ENCODE assay signal across 15 mouse cellular contexts in genomic region chr7:121084840-121085453, GRCm38 (mm10). TPM values are rescaled to one million over a fixed set of nuclear protein-coding genes. Genes with fewer than 3 reads are reported as not detected.
DNase-seq lines count a peak whose midpoint lies in the region; ATAC-seq and TF ChIP-seq lines count a peak whose summit lies in the region.
"Had no signal": no experiment of that assay in that cellular context is flagged by ENCODE, and none has a peak within 500 bp of the region (broad histone marks: within the 10 kb centered on the region; RNA-seq: fewer than 3 reads in every experiment).

No protein-coding gene starts in this region.

- WGBS in heart, embryonic 12.5 days: 51% methylated on average over 8 of the region's 8 CpGs
- 72% methylated on average over 8 of the region's 8 CpGs for WGBS in midbrain, postnatal 0 days
- whole genome bisulfite sequencing in midbrain, embryonic 11.5 days: 78% methylated on average over 8 of the region's 8 CpGs
- 26% methylated on average over 8 of the region's 8 CpGs for WGBS in forebrain, postnatal 0 days

- H3K9ac ChIP-seq in heart, embryonic 12.5 days: no peak overlapping the region
- no peak overlapping the region for H3K9ac ChIP-seq in midbrain, postnatal 0 days (replicated peaks; ENCODE audit: low read length, poor library complexity, severe bottlenecking)
- H3K9ac ChIP-seq in midbrain, embryonic 11.5 days (ENCODE audit: low read length): no peak overlapping the region
- H3K9ac ChIP-seq in forebrain, postnatal 0 days: no peak overlapping the region
- H3K9ac ChIP-seq: limb, embryonic 12.5 days had no signal

- no peak overlapping the region for H3K4me3 ChIP-seq in heart, embryonic 12.5 days
- H3K4me3 ChIP-seq in midbrain, postnatal 0 days (ENCODE audit: low read depth, low read length): no peak overlapping the region
- H3K4me3 ChIP-seq in midbrain, embryonic 11.5 days (ENCODE audit: low read depth, low read length): no peak overlapping the region
- no peak overlapping the region for H3K4me3 ChIP-seq in forebrain, postnatal 0 days (ENCODE audit: low read depth, low read length)
- H3K4me3 ChIP-seq: limb, embryonic 12.5 days; midbrain, embryonic 10.5 days had no signal

- no peak for DNase-seq in heart, adult 8-10 months (ENCODE audit: low spot score)
- DNase-seq in midbrain, postnatal 0 days (ENCODE audit: low spot score): peak; percentile 31
- no peak for DNase-seq in midbrain, embryonic 11.5 days (ENCODE audit: low spot score, missing footprints)
- DNase-seq in forebrain, postnatal 0 days: no peak
- DNase-seq in adipocyte (ENCODE audit: low spot score): no peak
- DNase-seq in spleen, adult 12 weeks (ENCODE audit: low spot score): no peak
- DNase-seq: cerebellum, adult 9-10 months; kidney, adult 8-10 months; kidney, postnatal 36 days; right cerebral cortex, postnatal 14 days; thymus, adult 18-20 months had no signal

- H3K27me3 ChIP-seq in heart, embryonic 12.5 days (replicated peaks): no peaks in the 10 kb centered on the region
- no peaks in the 10 kb centered on the region for H3K27me3 ChIP-seq in midbrain, postnatal 0 days (ENCODE audit: insufficient read depth, low read length)
- H3K27me3 ChIP-seq in midbrain, embryonic 11.5 days (ENCODE audit: control insufficient read depth, insufficient read depth, low read length): no peaks in the 10 kb centered on the region
- no peaks in the 10 kb centered on the region for H3K27me3 ChIP-seq in forebrain, postnatal 0 days (ENCODE audit: insufficient read depth, low read length)
- H3K27me3 ChIP-seq: limb, embryonic 12.5 days had no signal

- H3K9me3 ChIP-seq in heart, embryonic 12.5 days (replicated peaks): peaks cover 4% of the 10 kb centered on the region; the same call in 1 of the 2 replicates
- H3K9me3 ChIP-seq in midbrain, postnatal 0 days (ENCODE audit: low read length): no peaks in the 10 kb centered on the region
- H3K9me3 ChIP-seq in midbrain, embryonic 11.5 days (ENCODE audit: control insufficient read depth, low read length): no peaks in the 10 kb centered on the region
- no peaks in the 10 kb centered on the region for H3K9me3 ChIP-seq in forebrain, postnatal 0 days (ENCODE audit: low read length)
- H3K9me3 ChIP-seq: midbrain, embryonic 10.5 days had no signal

- H3K36me3 ChIP-seq in heart, embryonic 12.5 days: peaks cover 6% of the 10 kb centered on the region; the same call in 1 of the 2 replicates
- no peaks in the 10 kb centered on the region for H3K36me3 ChIP-seq in midbrain, postnatal 0 days (ENCODE audit: insufficient read depth, low read length)
- no peaks in the 10 kb centered on the region for H3K36me3 ChIP-seq in midbrain, embryonic 11.5 days (ENCODE audit: control insufficient read depth, insufficient read depth, low read length)
- no peaks in the 10 kb centered on the region for H3K36me3 ChIP-seq in forebrain, postnatal 0 days (ENCODE audit: insufficient read depth)

- TF ChIP-seq CTCF in midbrain, postnatal 0 days (IDR thresholded peaks at IDR 0.05): no peak
- TF ChIP-seq CTCF in forebrain, postnatal 0 days (IDR thresholded peaks at IDR 0.05; ENCODE audit: low read depth): no peak

- ATAC-seq in heart, embryonic 12.5 days (ENCODE audit: insufficient number of reproducible peaks, low FRiP score): no peak
- no peak for ATAC-seq in midbrain, postnatal 0 days (ENCODE audit: low FRiP score)
- ATAC-seq in midbrain, embryonic 11.5 days (ENCODE audit: low FRiP score): no peak
- ATAC-seq in forebrain, postnatal 0 days: peak; percentile 50

- H3K4me2 ChIP-seq in heart, embryonic 12.5 days: peak overlapping the region; percentile 6; the same call in 1 of the 2 replicates
- H3K4me2 ChIP-seq in midbrain, postnatal 0 days (ENCODE audit: low read depth, low read length, poor library complexity, severe bottlenecking): no peak overlapping the region
- H3K4me2 ChIP-seq in midbrain, embryonic 11.5 days: no peak overlapping the region
- no peak overlapping the region for H3K4me2 ChIP-seq in forebrain, postnatal 0 days (ENCODE audit: low read depth)
- H3K4me2 ChIP-seq: limb, embryonic 12.5 days had no signal

- H3K27ac ChIP-seq in heart, embryonic 12.5 days (ENCODE audit: poor library complexity, severe bottlenecking): peak overlapping the region; percentile 36; the same call in 1 of the 2 replicates
- no peak overlapping the region for H3K27ac ChIP-seq in midbrain, postnatal 0 days (ENCODE audit: low read depth, low read length)
- no peak overlapping the region for H3K27ac ChIP-seq in midbrain, embryonic 11.5 days (ENCODE audit: low read depth, low read length)
- no peak overlapping the region for H3K27ac ChIP-seq in forebrain, postnatal 0 days (ENCODE audit: low read depth, low read length)
- H3K27ac ChIP-seq: midbrain, embryonic 10.5 days had no signal

- peaks cover 25% of the 10 kb centered on the region for H3K4me1 ChIP-seq in heart, embryonic 12.5 days (replicated peaks)
- H3K4me1 ChIP-seq in midbrain, postnatal 0 days (ENCODE audit: insufficient read depth, low read length): 0 out of 2 replicates have a peak, but pooled peaks cover 4% of the 10 kb centered on the region
- no peaks in the 10 kb centered on the region for H3K4me1 ChIP-seq in midbrain, embryonic 11.5 days (ENCODE audit: control insufficient read depth, insufficient read depth, low read length)
- no peaks in the 10 kb centered on the region for H3K4me1 ChIP-seq in forebrain, postnatal 0 days (ENCODE audit: insufficient read depth)

RNA-seq across cellular contexts. Expression of gene Otoa, which starts 3.5 kb away (rescaled TPM):
- polyA plus RNA-seq in heart, embryonic 12.5 days (2016; fragmentation: Nextera tagmentation; extraction: Ambion mirVana): 0.26 TPM in 1 of 2 replicates, not detected in the other
- under 1 TPM; 0.06 to 0.19 (median 0.06) TPM for total RNA-seq in heart, adult 8-10 months (2022)
- total RNA-seq in midbrain, postnatal 0 days (2014; rRNA removed): 0.47 TPM in 1 of 2 replicates, not detected in the other
- 0.23 and 0.42 TPM in 2 replicates for polyA plus RNA-seq in midbrain, postnatal 0 days (2015; fragmentation: Nextera tagmentation; extraction: Ambion mirVana)
- 0.06 and 0.14 TPM in 2 replicates for polyA plus RNA-seq in midbrain, embryonic 11.5 days (2014; fragmentation: Nextera tagmentation; extraction: Ambion mirVana)
- total RNA-seq in forebrain, postnatal 0 days (2014; rRNA removed): 0.31 and 0.48 TPM in 2 replicates
- polyA plus RNA-seq in forebrain, postnatal 0 days (2015; fragmentation: Nextera tagmentation; extraction: Ambion mirVana): 0.16 and 0.33 TPM in 2 replicates

RNA-seq across cellular contexts. Expression of gene Igsf6, which starts 10.6 kb away (rescaled TPM):
- 0.50 and 1.0 TPM in 2 replicates for polyA plus RNA-seq in heart, embryonic 12.5 days (2016; fragmentation: Nextera tagmentation; extraction: Ambion mirVana)
- total RNA-seq in heart, adult 8-10 months (2022): 1 to 10 TPM in 2 of 4 experiments, under 1 TPM in 2; 0.72 to 1.5 (median 1.2) TPM
- 0.66 and 0.77 TPM in 2 replicates for total RNA-seq in midbrain, postnatal 0 days (2014; rRNA removed)
- 0.63 and 0.74 TPM in 2 replicates for polyA plus RNA-seq in midbrain, postnatal 0 days (2015; fragmentation: Nextera tagmentation; extraction: Ambion mirVana)
- polyA plus RNA-seq in midbrain, embryonic 11.5 days (2014; fragmentation: Nextera tagmentation; extraction: Ambion mirVana): 0.94 and 0.96 TPM in 2 replicates
- 0.77 and 1.00 TPM in 2 replicates for total RNA-seq in forebrain, postnatal 0 days (2014; rRNA removed)
- polyA plus RNA-seq in forebrain, postnatal 0 days (2015; fragmentation: Nextera tagmentation; extraction: Ambion mirVana): 0.43 and 0.74 TPM in 2 replicates
- total RNA-seq: ES-E14 had no signal

RNA-seq across cellular contexts. Expression of gene Mettl9, which starts 50.7 kb away (rescaled TPM):
- 116 TPM in 2 replicates for polyA plus RNA-seq in heart, embryonic 12.5 days (2016; fragmentation: Nextera tagmentation; extraction: Ambion mirVana)
- total RNA-seq in heart, adult 8-10 months (2022): 100 to 1,000 TPM in 1 of 4 experiments, 10 to 100 TPM in 3; 83.1 to 103 (median 96.0) TPM
- 63.8 and 89.9 TPM in 2 replicates for total RNA-seq in midbrain, postnatal 0 days (2014; rRNA removed)
- 134 and 140 TPM in 2 replicates for polyA plus RNA-seq in midbrain, postnatal 0 days (2015; fragmentation: Nextera tagmentation; extraction: Ambion mirVana)
- polyA plus RNA-seq in midbrain, embryonic 11.5 days (2014; fragmentation: Nextera tagmentation; extraction: Ambion mirVana): 284 and 290 TPM in 2 replicates
- total RNA-seq in forebrain, postnatal 0 days (2014; rRNA removed): 118 and 147 TPM in 2 replicates
- 154 and 159 TPM in 2 replicates for polyA plus RNA-seq in forebrain, postnatal 0 days (2015; fragmentation: Nextera tagmentation; extraction: Ambion mirVana)
